13 mouse cellular contexts compared by ENCODE assay signal in genomic region chr19:24716303-24717097, GRCm38 (mm10). TPM values are rescaled to one million over a fixed set of nuclear protein-coding genes. Genes with fewer than 3 reads are reported as not detected.
A peak's percentile ranks its signal among the peaks of the same experiment; 100 is the strongest.
DNase-seq lines count a peak whose midpoint lies in the region; ATAC-seq lines count a peak whose summit lies in the region.
"Had no signal": no experiment of that assay in that cellular context is flagged by ENCODE, and none has a peak within 500 bp of the region (broad histone marks: within the 10 kb centered on the region; RNA-seq: fewer than 3 reads in every experiment).

No protein-coding gene starts in this region.

- H3K4me1 ChIP-seq in forebrain, embryonic 16.5 days (replicated peaks; ENCODE audit: control insufficient read depth, insufficient read depth, low read length): no peaks in the 10 kb centered on the region
- no peaks in the 10 kb centered on the region for H3K4me1 ChIP-seq in forebrain, embryonic 11.5 days (replicated peaks; ENCODE audit: control insufficient read depth, insufficient read depth, low read length)
- H3K4me1 ChIP-seq in neural tube, embryonic 13.5 days (replicated peaks): no peaks in the 10 kb centered on the region; the same call in 1 of the 2 replicates
- H3K4me1 ChIP-seq in intestine, embryonic 15.5 days (replicated peaks): no peaks in the 10 kb centered on the region
- H3K4me1 ChIP-seq: limb, embryonic 13.5 days; midbrain, embryonic 13.5 days had no signal

- WGBS in forebrain, embryonic 16.5 days: 72% methylated on average over 7 of the region's 7 CpGs
- 88% methylated on average over 7 of the region's 7 CpGs for WGBS in forebrain, embryonic 11.5 days
- 80% methylated on average over 7 of the region's 7 CpGs for WGBS in neural tube, embryonic 13.5 days
- 76% methylated on average over 7 of the region's 7 CpGs for WGBS in intestine, embryonic 15.5 days

- ATAC-seq in forebrain, embryonic 16.5 days: peak; percentile 62; the same call in 1 of the 2 replicates
- no peak for ATAC-seq in forebrain, embryonic 11.5 days (replicated peaks; ENCODE audit: low FRiP score)
- peak; percentile 56; the same call in 1 of the 2 replicates for ATAC-seq in neural tube, embryonic 13.5 days (ENCODE audit: low read depth)
- ATAC-seq in intestine, embryonic 15.5 days: no peak
- ATAC-seq: lung, postnatal 0 days; midbrain, embryonic 13.5 days had no signal

- H3K27me3 ChIP-seq in forebrain, embryonic 16.5 days (replicated peaks; ENCODE audit: control insufficient read depth, insufficient read depth, low read length): no peaks in the 10 kb centered on the region
- no peaks in the 10 kb centered on the region for H3K27me3 ChIP-seq in forebrain, embryonic 11.5 days (ENCODE audit: control insufficient read depth, insufficient read depth, low read length)
- no peaks in the 10 kb centered on the region for H3K27me3 ChIP-seq in neural tube, embryonic 13.5 days
- no peaks in the 10 kb centered on the region for H3K27me3 ChIP-seq in intestine, embryonic 15.5 days (replicated peaks)
- H3K27me3 ChIP-seq: limb, embryonic 13.5 days; midbrain, embryonic 13.5 days had no signal

- intact Hi-C loops in left cerebral cortex, postnatal 25 days (cut with DNase I): no loop called here

- no peak overlapping the region for H3K4me3 ChIP-seq in forebrain, embryonic 16.5 days (replicated peaks; ENCODE audit: low read length)
- no peak overlapping the region for H3K4me3 ChIP-seq in forebrain, embryonic 11.5 days (ENCODE audit: low read depth, low read length)
- H3K4me3 ChIP-seq in neural tube, embryonic 13.5 days: no peak overlapping the region
- H3K4me3 ChIP-seq in intestine, embryonic 15.5 days (replicated peaks): no peak overlapping the region
- H3K4me3 ChIP-seq: limb, embryonic 13.5 days; midbrain, embryonic 13.5 days had no signal

- no peaks in the 10 kb centered on the region for H3K36me3 ChIP-seq in forebrain, embryonic 16.5 days (ENCODE audit: control insufficient read depth, insufficient read depth)
- H3K36me3 ChIP-seq in forebrain, embryonic 11.5 days (ENCODE audit: control insufficient read depth, insufficient read depth, low read length): no peaks in the 10 kb centered on the region
- no peaks in the 10 kb centered on the region for H3K36me3 ChIP-seq in neural tube, embryonic 13.5 days
- H3K36me3 ChIP-seq in intestine, embryonic 15.5 days: no peaks in the 10 kb centered on the region
- H3K36me3 ChIP-seq: G1E; limb, embryonic 13.5 days; midbrain, embryonic 13.5 days had no signal

- no peak for DNase-seq in forebrain, embryonic 11.5 days (ENCODE audit: low spot score)
- no peak for DNase-seq in neural tube, embryonic 10.5 days (ENCODE audit: extremely low spot score, low spot score)
- peak; percentile 38 to 81 for DNase-seq in left cerebral cortex, postnatal 25 days (ENCODE audit: low spot score in 2 of 2)
- DNase-seq in cerebellum, adult 9-11 months: no peak
- no peak for DNase-seq in natural killer cell, adult 2 months (ENCODE audit: low spot score in 2 of 2)

- no peak overlapping the region for H3K27ac ChIP-seq in forebrain, embryonic 16.5 days (ENCODE audit: low read length)
- H3K27ac ChIP-seq in forebrain, embryonic 11.5 days (ENCODE audit: low read depth, low read length): no peak overlapping the region
- no peak overlapping the region for H3K27ac ChIP-seq in neural tube, embryonic 13.5 days (replicated peaks)
- H3K27ac ChIP-seq in intestine, embryonic 15.5 days: no peak overlapping the region
- H3K27ac ChIP-seq: limb, embryonic 13.5 days; midbrain, embryonic 13.5 days had no signal

- H3K9me3 ChIP-seq in forebrain, embryonic 16.5 days (ENCODE audit: control insufficient read depth, low read length): no peaks in the 10 kb centered on the region
- H3K9me3 ChIP-seq in forebrain, embryonic 11.5 days (ENCODE audit: control insufficient read depth, low read length): no peaks in the 10 kb centered on the region
- H3K9me3 ChIP-seq in neural tube, embryonic 13.5 days: peaks cover 3% of the 10 kb centered on the region; the same call in 1 of the 2 replicates
- H3K9me3 ChIP-seq in intestine, embryonic 15.5 days: no peaks in the 10 kb centered on the region
- H3K9me3 ChIP-seq: G1E; midbrain, embryonic 13.5 days had no signal

- no peak overlapping the region for H3K9ac ChIP-seq in forebrain, embryonic 16.5 days (replicated peaks; ENCODE audit: low read depth, low read length)
- no peak overlapping the region for H3K9ac ChIP-seq in forebrain, embryonic 11.5 days (ENCODE audit: low read length)
- no peak overlapping the region for H3K9ac ChIP-seq in neural tube, embryonic 13.5 days
- no peak overlapping the region for H3K9ac ChIP-seq in intestine, embryonic 15.5 days
- H3K9ac ChIP-seq: limb, embryonic 13.5 days; midbrain, embryonic 13.5 days had no signal

- H3K4me2 ChIP-seq in forebrain, embryonic 16.5 days (ENCODE audit: low read length): no peak overlapping the region
- H3K4me2 ChIP-seq in forebrain, embryonic 11.5 days (ENCODE audit: low read depth, low read length, severe bottlenecking): no peak overlapping the region
- H3K4me2 ChIP-seq in neural tube, embryonic 13.5 days: no peak overlapping the region
- H3K4me2 ChIP-seq in intestine, embryonic 15.5 days (replicated peaks): no peak overlapping the region
- H3K4me2 ChIP-seq: limb, embryonic 13.5 days; midbrain, embryonic 13.5 days had no signal

RNA-seq across cellular contexts. Expression of gene Tmem252, which starts 42.7 kb away (rescaled TPM):
- polyA plus RNA-seq in forebrain, embryonic 16.5 days (2015; fragmentation: Nextera tagmentation; extraction: Ambion mirVana): 1.3 and 2.0 TPM in 2 replicates
- polyA plus RNA-seq in forebrain, embryonic 11.5 days (2014; fragmentation: Nextera tagmentation; extraction: Ambion mirVana): 0.69 and 0.83 TPM in 2 replicates
- polyA plus RNA-seq in neural tube, embryonic 13.5 days (2015; fragmentation: Nextera tagmentation; extraction: Ambion mirVana): 1.5 and 2.2 TPM in 2 replicates
- under 1 TPM; 0.30 to 0.43 TPM for total RNA-seq in left cerebral cortex, postnatal 25 days (2021)
- polyA plus RNA-seq in intestine, embryonic 15.5 days (2015; fragmentation: Nextera tagmentation; extraction: Ambion mirVana): 4.8 and 5.4 TPM in 2 replicates
- total RNA-seq: granulocyte monocyte progenitor cell, adult 5-6 weeks had no signal
- polyA plus RNA-seq: G1E had no signal

Comparison
In these comparisons a context has a peak if more than half of its experiments do, and no peak if none do; other contexts are left out.
1. ATAC-seq: peak in forebrain, embryonic 16.5 days (single experiment) and neural tube, embryonic 13.5 days (single experiment); none in forebrain, embryonic 11.5 days (single experiment) and intestine, embryonic 15.5 days (single experiment).
2. DNase-seq: peak in left cerebral cortex, postnatal 25 days (2 of 2); none in forebrain, embryonic 11.5 days (single experiment), neural tube, embryonic 10.5 days (single experiment), cerebellum, adult 9-11 months (single experiment) and natural killer cell, adult 2 months (0 of 2).